Mouse (Mus musculus) ES-Bruce4 (cell line): ENCODE results near the gene Skor1. TPM values are rescaled to one million over a fixed set of nuclear protein-coding genes. Genes with fewer than 3 reads are reported as not detected.

Experiments used
- H3K27ac ChIP-seq: 2 replicates; pipeline ENCODE4 v1.5.1; 2012; ENCODE audit warnings: low read length, inconsistent platforms; ENCODE audit not compliant: insufficient read depth
- H3K27me3 ChIP-seq: 2 replicates; pipeline ENCODE4 v1.6.1; 2012; ENCODE audit warnings: mild to moderate bottlenecking, low read length, inconsistent platforms; ENCODE audit not compliant: control insufficient read depth, poor library complexity, insufficient read depth, severe bottlenecking
- H3K36me3 ChIP-seq: 2 replicates; pipeline ENCODE4 v1.6.1; 2012; ENCODE audit warnings: inconsistent platforms, mild to moderate bottlenecking, low read length, moderate library complexity; ENCODE audit not compliant: control insufficient read depth, poor library complexity, insufficient read depth, severe bottlenecking
- H3K4me1 ChIP-seq: one replicate; pipeline ENCODE4 v1.8.1; 2011; ENCODE audit warnings: low read length; ENCODE audit not compliant: control insufficient read depth, insufficient read depth
- H3K4me3 ChIP-seq: 2 replicates; pipeline ENCODE4 v1.5.1; 2011; ENCODE audit warnings: low read depth, mild to moderate bottlenecking, low read length
- H3K9ac ChIP-seq: 2 replicates; pipeline ENCODE4 v1.6.1; 2012; ENCODE audit warnings: low read depth, mild to moderate bottlenecking, inconsistent platforms; ENCODE audit not compliant: poor library complexity, severe bottlenecking
- H3K9me3 ChIP-seq: replicated peaks from 2 replicates; pipeline ENCODE4 v1.6.1; 2012; ENCODE audit warnings: mild to moderate bottlenecking, low read length, inconsistent platforms; ENCODE audit not compliant: control insufficient read depth, poor library complexity, insufficient read depth, severe bottlenecking
- CTCF ChIP-seq: IDR thresholded peaks from one replicate; pipeline ENCODE4 v1.8.1; 2011; ENCODE audit warnings: low read depth, low read length
- EP300 ChIP-seq: IDR thresholded peaks from 2 replicates; pipeline ENCODE4 v1.6.1; 2011; ENCODE audit warnings: low read depth, low read length; ENCODE audit not compliant: insufficient read depth
- POLR2A ChIP-seq: IDR thresholded peaks from one replicate; pipeline ENCODE4 v1.8.1; 2011; ENCODE audit warnings: low read length; ENCODE audit not compliant: insufficient read depth
- polyA plus RNA-seq: library from polyadenylated mRNA; stranded (reverse); fragments of >200 nt; gene quantifications from 2 replicates; pipeline ENCODE4 v1.2.4, GENCODE M21; 2011; ENCODE audit warnings: low read depth; ENCODE audit not compliant: missing spikeins, insufficient read depth, insufficient read length

Skor1 gene
- polyA plus RNA-seq, 1 experiment: not detected

GRCm38 (mm10) chr9:63146856-63147274 is 1.9 kb downstream of the Skor1 start:
- H3K4me1 ChIP-seq: peaks cover 2% of the 10 kb centered on the region
- no peaks in the 10 kb centered on the region for H3K36me3 ChIP-seq
- peak overlapping the region; percentile 14; the same call in 1 of the 2 replicates for H3K4me3 ChIP-seq
- H3K9ac ChIP-seq: no peak overlapping the region
- H3K27ac ChIP-seq: no peak overlapping the region
- H3K27me3 ChIP-seq: peaks cover 69% of the 10 kb centered on the region
- H3K9me3 ChIP-seq: no peaks in the 10 kb centered on the region
- TF ChIP-seq POLR2A (no peak), EP300 (no peak), CTCF (no peak)

GRCm38 (mm10) chr9:63146126-63146855 is 2.5 kb downstream of the Skor1 start:
- peaks cover 2% of the 10 kb centered on the region for H3K4me1 ChIP-seq
- no peaks in the 10 kb centered on the region for H3K36me3 ChIP-seq
- H3K9me3 ChIP-seq: no peaks in the 10 kb centered on the region
- H3K27ac ChIP-seq: no peak overlapping the region
- peak overlapping the region; percentile 19 for H3K4me3 ChIP-seq
- TF ChIP-seq CTCF (no peak), POLR2A (no peak), EP300 (no peak)
- H3K27me3 ChIP-seq: peaks cover 75% of the 10 kb centered on the region
- H3K9ac ChIP-seq: no peak overlapping the region

DNA sequence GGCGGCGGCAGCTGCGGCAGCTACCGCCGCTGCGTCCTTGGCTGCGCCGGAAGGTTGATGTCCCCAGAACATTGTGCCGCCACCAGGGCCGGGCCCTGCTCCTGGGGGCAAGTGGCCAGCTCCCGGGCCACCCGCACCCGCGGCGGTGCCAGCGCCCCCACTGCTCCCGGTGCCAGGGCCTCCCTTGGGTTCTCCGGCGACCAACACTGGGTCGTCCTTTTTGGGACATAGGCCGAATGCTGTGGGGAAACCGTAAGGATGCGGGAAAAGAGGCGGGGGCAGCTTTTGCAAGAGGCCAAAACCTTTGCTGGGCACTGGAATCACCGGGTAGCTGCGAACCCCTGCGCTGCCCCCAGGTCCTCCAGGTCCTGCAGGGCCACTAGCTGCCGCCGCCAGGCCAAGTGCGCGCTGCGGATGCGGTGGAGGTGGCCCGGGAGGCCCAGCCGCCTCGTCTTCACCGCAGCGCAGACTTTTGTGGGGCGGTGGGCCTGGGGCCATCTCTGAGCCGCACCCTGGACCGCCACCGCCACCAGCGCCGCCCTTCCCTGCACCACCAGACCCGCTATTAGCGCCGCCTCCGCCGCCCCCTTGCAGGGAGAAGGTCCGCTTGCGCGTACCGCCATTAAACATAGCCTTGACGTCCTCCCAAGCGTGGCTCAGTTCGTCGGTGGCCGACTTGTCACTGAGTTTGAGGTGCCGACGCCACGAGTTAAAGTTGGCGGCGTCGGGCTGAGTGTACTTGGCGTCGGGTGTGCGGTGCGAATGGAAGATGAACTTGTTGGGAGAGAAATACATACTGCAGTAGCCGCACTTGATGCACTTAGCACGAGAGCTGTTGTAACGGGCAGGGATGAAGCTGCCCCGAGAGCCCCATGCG is 3.3 kb downstream of the Skor1 start:
- Histone ChIP-seq H3K27ac (no peak overlapping the region), H3K9ac (no peak overlapping the region), H3K9me3 (no peaks in the 10 kb centered on the region), H3K4me1 (peaks cover 2% of the 10 kb centered on the region), H3K4me3 (peak overlapping the region; percentile 19), H3K27me3 (peaks cover 73% of the 10 kb centered on the region), H3K36me3 (no peaks in the 10 kb centered on the region)
- TF ChIP-seq EP300 (no peak), CTCF (no peak), POLR2A (no peak)

GRCm38 (mm10) chr9:63144502-63145248 is 4.1 kb downstream of the Skor1 start:
- H3K27ac ChIP-seq: no peak overlapping the region
- H3K9me3 ChIP-seq: no peaks in the 10 kb centered on the region
- H3K9ac ChIP-seq: no peak overlapping the region
- H3K27me3 ChIP-seq: peaks cover 72% of the 10 kb centered on the region
- TF ChIP-seq CTCF: no peak
- TF ChIP-seq POLR2A: no peak
- no peak for TF ChIP-seq EP300
- no peaks in the 10 kb centered on the region for H3K36me3 ChIP-seq
- peak overlapping the region; percentile 37 for H3K4me3 ChIP-seq
- H3K4me1 ChIP-seq: peaks cover 2% of the 10 kb centered on the region

- Histone ChIP-seq H3K9ac (no peak overlapping the region), H3K4me1 (peaks cover 2% of the 10 kb centered on the region), H3K36me3 (no peaks in the 10 kb centered on the region), H3K27me3 (peaks cover 72% of the 10 kb centered on the region), H3K4me3 (peak overlapping the region; percentile 37), H3K27ac (no peak overlapping the region), H3K9me3 (no peaks in the 10 kb centered on the region)
- TF ChIP-seq EP300 (no peak), POLR2A (no peak), CTCF (no peak)
Observed at GRCm38 (mm10) chr9:63143641-63144501, 4.9 kb downstream of the Skor1 start.
